Mouse (Mus musculus) heart, postnatal 0 days (tissue): Measurements from ENCODE around the gene Pik3cd. TPM values are rescaled to one million over a fixed set of nuclear protein-coding genes. Genes with fewer than 3 reads are reported as not detected.
A peak's percentile ranks its signal among the peaks of the same experiment; 100 is the strongest.
"Not testable (repeated sequence)": the region's sequence is repeated elsewhere in the genome, so short reads cannot be mapped to it uniquely, and the experiment has no call there.

Experiments used
- ATAC-seq: fragments of 200-750 bp; cut with Nextera tagmentation; 2 replicates; pipeline ENCODE4 v1.8.0; 2017; ENCODE audit warnings: low read depth, moderate number of reproducible peaks, moderate library complexity; ENCODE audit not compliant: insufficient read depth
- DNase-seq: peaks from one replicate; pipeline ENCODE4 v3.0.0-alpha.2; 2016; ENCODE audit warnings: low spot score
- H3K27ac ChIP-seq: fragments of 300-500 bp; sonication (generic); 2 replicates; pipeline ENCODE4 v1.5.1; 2014; ENCODE audit warnings: low read depth, mild to moderate bottlenecking
- H3K27me3 ChIP-seq: fragments of 300-500 bp; sonication (generic); 2 replicates; pipeline ENCODE4 v1.6.1; 2014; ENCODE audit warnings: low read length, mixed read lengths; ENCODE audit not compliant: control insufficient read depth, insufficient read depth
- H3K36me3 ChIP-seq: fragments of 300-500 bp; sonication (generic); replicated peaks from 2 replicates; pipeline ENCODE4 v1.6.1; 2014; ENCODE audit warnings: low read length, mixed read lengths; ENCODE audit not compliant: control insufficient read depth, insufficient read depth
- H3K4me1 ChIP-seq: fragments of 300-500 bp; sonication (generic); 2 replicates; pipeline ENCODE4 v1.6.1; 2014; ENCODE audit warnings: antibody characterized with exemption; ENCODE audit not compliant: control insufficient read depth, insufficient read depth
- H3K4me2 ChIP-seq: fragments of 300-500 bp; sonication (generic); 2 replicates; pipeline ENCODE4 v1.6.1; 2014; ENCODE audit warnings: low read depth, mild to moderate bottlenecking, low read length, moderate library complexity
- H3K4me3 ChIP-seq: fragments of 300-500 bp; sonication (generic); 2 replicates; pipeline ENCODE4 v1.5.1; 2014; ENCODE audit warnings: low read depth, low read length
- H3K9ac ChIP-seq: fragments of 300-500 bp; sonication (generic); replicated peaks from 2 replicates; pipeline ENCODE4 v1.6.1; 2014; ENCODE audit warnings: low read depth, low read length, mixed read lengths
- H3K9me3 ChIP-seq: fragments of 300-500 bp; sonication (generic); replicated peaks from 2 replicates; pipeline ENCODE4 v1.6.1; 2016; ENCODE audit warnings: low read length; ENCODE audit not compliant: control insufficient read depth
- CTCF ChIP-seq: IDR thresholded peaks from 2 replicates; pipeline ENCODE4 v1.5.1; 2016; ENCODE audit warnings: antibody characterized with exemption, control low read depth, low read depth
- EP300 ChIP-seq: IDR thresholded peaks from 2 replicates; pipeline ENCODE4 v1.6.1; 2016; ENCODE audit warnings: antibody characterized with exemption, low read depth
- WGBS: fragments of 180-500 bp; shearing (Covaris S2); extraction: QIAGEN DNeasy Blood & Tissue Kit; methylation state at CpG from one replicate; pipeline ENCODE4 v1.1.7; 2014; 5-methylcytosine and 5-hydroxymethylcytosine counted together
- polyA plus RNA-seq: library from polyadenylated mRNA; unstranded; fragments of >200 nt; fragmentation: Nextera tagmentation; extraction: Ambion mirVana; gene quantifications from 2 replicates; pipeline ENCODE4 v1.2.1, GENCODE M21; 2015
- total RNA-seq: library from RNA; depleted of rRNA; stranded (reverse); fragments of >200 nt; gene quantifications from 2 replicates; pipeline ENCODE4 v1.2.3, GENCODE M21; 2014; ENCODE audit warnings: low replicate concordance

Gene Pik3cd
- total and polyA plus RNA-seq, 2 experiments from 2014 or later = 1.3 to 14.8 TPM

- Histone ChIP-seq H3K4me1 (no peaks in the 10 kb centered on the region), H3K4me2 (no peak overlapping the region), H3K9me3 (no peaks in the 10 kb centered on the region), H3K36me3 (no peaks in the 10 kb centered on the region; the same call in 1 of the 2 replicates), H3K27me3 (no peaks in the 10 kb centered on the region), H3K4me3 (no peak overlapping the region), H3K27ac (no peak overlapping the region), H3K9ac (no peak overlapping the region)
- WGBS = 67% methylated on average over 8 of the region's 8 CpGs
- ATAC-seq (no peak), DNase-seq (no peak)
- TF ChIP-seq EP300 (no peak), CTCF (no peak)
Measured at GRCm38 (mm10) chr4:149619988-149620387, 82.4 kb downstream of the Pik3cd start.

GRCm38 (mm10) chr4:149616999-149617398, 85.4 kb downstream of the Pik3cd start:
- not testable (repeated sequence) for H3K4me2 ChIP-seq, ATAC-seq, H3K27ac ChIP-seq, H3K36me3 ChIP-seq, H3K4me3 ChIP-seq, H3K9ac ChIP-seq, DNase-seq, H3K27me3 ChIP-seq, H3K9me3 ChIP-seq, H3K4me1 ChIP-seq
- WGBS = 93% methylated on average over 3 of the region's 3 CpGs

- Histone ChIP-seq H3K9ac (no peak overlapping the region), H3K9me3 (0 out of 2 replicates have a peak, but pooled peaks cover 3% of the 10 kb centered on the region), H3K4me3 (no peak overlapping the region), H3K27me3 (no peaks in the 10 kb centered on the region), H3K4me1 (no peaks in the 10 kb centered on the region), H3K36me3 (no peaks in the 10 kb centered on the region; the same call in 1 of the 2 replicates), H3K27ac (no peak overlapping the region), H3K4me2 (no peak overlapping the region)
- ATAC-seq (no peak), DNase-seq (no peak)
- 97% methylated on average over 3 of the region's 3 CpGs for WGBS
- no peak for TF ChIP-seq EP300
- TF ChIP-seq CTCF = no peak
Measured at GRCm38 (mm10) chr4:149614869-149615268, 87.5 kb downstream of the Pik3cd start.

GRCm38 (mm10) chr4:149613497-149613896, 88.9 kb downstream of the Pik3cd start:
- H3K9ac ChIP-seq, H3K4me2 ChIP-seq, DNase-seq, H3K27ac ChIP-seq, H3K4me3 ChIP-seq, H3K36me3 ChIP-seq, H3K27me3 ChIP-seq, H3K9me3 ChIP-seq, H3K4me1 ChIP-seq: not testable (repeated sequence)
- peak; percentile 14; the same call in 1 of the 2 replicates for ATAC-seq
- 69% methylated on average over 6 of the region's 6 CpGs for WGBS

GRCm38 (mm10) chr4:149611376-149612044, 90.9 kb downstream of the Pik3cd start:
- 50% methylated on average over 10 of the region's 10 CpGs for WGBS
- H3K36me3 ChIP-seq = no peaks in the 10 kb centered on the region; the same call in 1 of the 2 replicates
- ATAC-seq (no peak), DNase-seq (no peak)
- no peak overlapping the region for H3K4me3 ChIP-seq
- no peak overlapping the region for H3K27ac ChIP-seq
- 0 out of 2 replicates have a peak, but pooled peaks cover 3% of the 10 kb centered on the region for H3K9me3 ChIP-seq
- no peak overlapping the region for H3K4me2 ChIP-seq
- TF ChIP-seq CTCF = peak; percentile 86
- TF ChIP-seq EP300 = no peak
- no peaks in the 10 kb centered on the region for H3K4me1 ChIP-seq
- no peak overlapping the region for H3K9ac ChIP-seq
- H3K27me3 ChIP-seq = peaks cover 12% of the 10 kb centered on the region; the same call in 1 of the 2 replicates
